Mouse (Mus musculus): ENCODE measurements at regions not wholly inside any gene's neighbourhood (a gene's known extent, or its start where the extent isn't known, plus 50 kb on each side); places are given as distances from the start of the nearest gene placed in this dataset.

- DNase-seq (ENCODE audit: low spot score in 2 of 2) = no peak
These were observed 62.1 kb downstream of the P2ry1 start for GRCm38 (mm10) chr3:61064720-61065119.

GRCm38 (mm10) chr3:61067067-61067466 is 64.5 kb downstream of the P2ry1 start:
- no peak for DNase-seq (ENCODE audit: low spot score in 2 of 2)

- DNase-seq (ENCODE audit: low spot score in 2 of 2) = no peak
These were observed 65.6 kb downstream of the P2ry1 start for GRCm38 (mm10) chr3:61068229-61068628.

GRCm38 (mm10) chr3:61071041-61071440 is 68.4 kb downstream of the P2ry1 start:
- DNase-seq (ENCODE audit: low spot score in 2 of 2) = no peak

GRCm38 (mm10) chr3:61072330-61072729 is 69.7 kb downstream of the P2ry1 start:
- DNase-seq (ENCODE audit: low spot score in 2 of 2) = no peak

GRCm38 (mm10) chr3:61073103-61073502 is 70.5 kb downstream of the P2ry1 start:
- no peak for DNase-seq (ENCODE audit: low spot score in 2 of 2)

GRCm38 (mm10) chr3:61073806-61074205 is 71.2 kb downstream of the P2ry1 start:
- DNase-seq (ENCODE audit: low spot score in 2 of 2) = no peak

GRCm38 (mm10) chr3:61075839-61076238 is 73.2 kb downstream of the P2ry1 start:
- no peak for DNase-seq (ENCODE audit: low spot score in 2 of 2)

GRCm38 (mm10) chr3:61089931-61090330 is 87.3 kb downstream of the P2ry1 start:
- DNase-seq (ENCODE audit: low spot score in 2 of 2) = no peak

- no peak for DNase-seq (ENCODE audit: low spot score in 2 of 2)
These were observed 89.4 kb downstream of the P2ry1 start for GRCm38 (mm10) chr3:61092031-61092430.

GRCm38 (mm10) chr3:61116364-61116763 is 113.8 kb downstream of the P2ry1 start:
- DNase-seq (ENCODE audit: low spot score in 2 of 2) = no peak

GRCm38 (mm10) chr3:61133096-61133495 is 130.5 kb downstream of the P2ry1 start:
- no peak for DNase-seq (ENCODE audit: low spot score in 2 of 2)

- no peak for DNase-seq (ENCODE audit: low spot score in 2 of 2)
These were observed 151.5 kb downstream of the P2ry1 start for GRCm38 (mm10) chr3:61154087-61154486.

GRCm38 (mm10) chr3:61159811-61160210 is 157.2 kb downstream of the P2ry1 start:
- no peak for DNase-seq (ENCODE audit: low spot score in 2 of 2)

GRCm38 (mm10) chr3:61161384-61161783 is 158.8 kb downstream of the P2ry1 start:
- no peak for DNase-seq (ENCODE audit: low spot score in 2 of 2)

- DNase-seq (ENCODE audit: low spot score in 2 of 2) = peak in 1 of 2 experiments; percentile 5
These were observed 175.6 kb upstream of the Rap2b start for GRCm38 (mm10) chr3:61185789-61186188.

GRCm38 (mm10) chr3:61188662-61189061 is 172.8 kb upstream of the Rap2b start:
- no peak for DNase-seq (ENCODE audit: low spot score in 2 of 2)

GRCm38 (mm10) chr3:61216562-61216961 is 144.9 kb upstream of the Rap2b start:
- no peak for DNase-seq (ENCODE audit: low spot score in 2 of 2)

GRCm38 (mm10) chr3:61224505-61224904 is 136.9 kb upstream of the Rap2b start:
- DNase-seq (ENCODE audit: low spot score in 2 of 2) = no peak

- no peak for DNase-seq (ENCODE audit: low spot score in 2 of 2)
These were observed 136.4 kb upstream of the Rap2b start for GRCm38 (mm10) chr3:61225054-61225453.

GRCm38 (mm10) chr3:61241380-61241779 is 120.1 kb upstream of the Rap2b start:
- no peak for DNase-seq (ENCODE audit: low spot score in 2 of 2)

GRCm38 (mm10) chr3:61243876-61244527 is 117.4 kb upstream of the Rap2b start:
- peak in 1 of 2 experiments; percentile 44 for DNase-seq (ENCODE audit: low spot score in 2 of 2)

- no peak for DNase-seq (ENCODE audit: low spot score in 2 of 2)
These were observed 115.0 kb upstream of the Rap2b start for GRCm38 (mm10) chr3:61246429-61246828.

- no peak for DNase-seq (ENCODE audit: low spot score in 2 of 2)
These were observed 114.1 kb upstream of the Rap2b start for GRCm38 (mm10) chr3:61247344-61247743.
